Mouse (Mus musculus) kidney, embryonic 14.5 days (tissue): Measurements from ENCODE around the gene 2010300C02Rik. TPM values are rescaled to one million over a fixed set of nuclear protein-coding genes. Genes with fewer than 3 reads are reported as not detected.

Source experiments
- ATAC-seq: fragments of 200-750 bp; cut with Nextera tagmentation; 2 replicates; pipeline ENCODE4 v1.8.0; 2017; ENCODE audit warnings: moderate number of reproducible peaks, mild to moderate bottlenecking, moderate TSS enrichment, moderate library complexity; ENCODE audit not compliant: low FRiP score, low TSS enrichment
- H3K27ac ChIP-seq: fragments of 300-500 bp; sonication (generic); 2 replicates; pipeline ENCODE4 v1.5.1; 2014; ENCODE audit warnings: low read depth, mild to moderate bottlenecking, low read length, moderate library complexity, mixed read lengths
- H3K27me3 ChIP-seq: fragments of 300-500 bp; sonication (generic); 2 replicates; pipeline ENCODE4 v1.6.1; 2014; ENCODE audit warnings: mild to moderate bottlenecking, low read length; ENCODE audit not compliant: control insufficient read depth, insufficient read depth
- H3K36me3 ChIP-seq: fragments of 300-500 bp; sonication (generic); 2 replicates; pipeline ENCODE4 v1.6.1; 2014; ENCODE audit warnings: low read length, mixed read lengths; ENCODE audit not compliant: control insufficient read depth, insufficient read depth
- H3K4me1 ChIP-seq: fragments of 300-500 bp; sonication (generic); 2 replicates; pipeline ENCODE4 v1.6.1; 2014; ENCODE audit warnings: low read length, mixed read lengths; ENCODE audit not compliant: control insufficient read depth, insufficient read depth
- H3K4me2 ChIP-seq: fragments of 300-500 bp; sonication (generic); replicated peaks from 2 replicates; pipeline ENCODE4 v1.6.1; 2014; ENCODE audit warnings: low read depth, mild to moderate bottlenecking, low read length
- H3K4me3 ChIP-seq: fragments of 300-500 bp; sonication (generic); 2 replicates; pipeline ENCODE4 v1.5.1; 2014; ENCODE audit warnings: mild to moderate bottlenecking, low read length
- H3K9ac ChIP-seq: fragments of 300-500 bp; sonication (generic); 2 replicates; pipeline ENCODE4 v1.6.1; 2014; ENCODE audit warnings: low read depth, mild to moderate bottlenecking, low read length, moderate library complexity
- H3K9me3 ChIP-seq: fragments of 300-500 bp; sonication (generic); 2 replicates; pipeline ENCODE4 v1.6.1; 2016; ENCODE audit warnings: low read length; ENCODE audit not compliant: control insufficient read depth
- WGBS: fragments of 180-500 bp; shearing (Covaris S2); extraction: QIAGEN DNeasy Blood & Tissue Kit; methylation state at CpG from one replicate; pipeline ENCODE4 v1.1.7; 2014; 5-methylcytosine and 5-hydroxymethylcytosine counted together
- polyA plus RNA-seq: library from polyadenylated mRNA; unstranded; fragments of >200 nt; fragmentation: Nextera tagmentation; extraction: Ambion mirVana; gene quantifications from 2 replicates; pipeline ENCODE4 v1.2.1, GENCODE M21; 2014

Gene 2010300C02Rik
- 1.1 and 1.6 TPM in 2 replicates for polyA plus RNA-seq

DNA sequence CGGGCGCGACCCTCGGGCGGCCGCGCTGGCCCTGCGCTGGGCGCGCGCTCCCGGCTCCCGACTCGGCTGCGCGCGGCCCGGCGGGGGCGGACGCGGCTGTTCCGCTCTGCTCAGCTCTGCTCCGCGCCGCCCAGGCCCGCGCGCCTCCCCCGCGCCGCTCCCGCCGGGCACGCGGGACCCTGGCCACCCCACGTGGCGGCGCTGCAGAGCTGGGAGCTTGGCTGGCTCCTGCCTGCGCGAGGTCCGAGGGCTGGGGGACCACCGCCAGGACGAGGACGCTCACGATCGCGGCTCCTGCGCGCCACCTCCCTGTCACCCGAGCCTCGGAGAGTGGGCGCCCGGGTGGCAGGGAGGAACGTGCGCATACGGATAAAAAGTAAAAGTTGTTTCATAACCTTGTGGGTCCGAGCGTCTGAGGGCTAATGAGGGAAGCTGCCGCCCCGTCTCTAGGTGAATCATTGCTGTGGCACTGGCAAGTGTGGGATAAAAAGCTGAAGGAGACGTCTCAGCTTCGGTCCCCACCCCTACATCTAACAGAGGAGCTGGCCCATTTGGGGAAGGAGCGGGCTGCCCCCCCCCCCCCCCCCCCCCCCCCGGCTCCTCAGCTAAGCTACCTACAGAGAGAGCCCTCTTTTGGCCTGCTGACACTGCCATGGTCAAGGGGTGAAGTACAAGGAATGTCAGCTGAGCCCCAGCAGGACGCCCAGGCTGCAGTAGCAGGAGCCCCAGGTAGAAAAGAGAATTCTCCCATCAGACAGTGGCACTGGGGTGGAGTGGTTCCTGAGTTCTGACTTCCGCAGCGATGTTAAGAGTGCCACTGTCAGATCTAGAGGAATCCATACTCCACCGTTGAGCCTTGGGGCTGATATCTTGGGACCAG, at the start of gene 2010300C02Rik:
TSS of gene 2010300C02Rik (minus strand) at position 325 of the 880 bp plus-strand sequence.
- ATAC-seq: peak; percentile 90
- no peaks in the 10 kb centered on the region for H3K9me3 ChIP-seq
- peaks cover 15% of the 10 kb centered on the region for H3K27me3 ChIP-seq

DNA sequence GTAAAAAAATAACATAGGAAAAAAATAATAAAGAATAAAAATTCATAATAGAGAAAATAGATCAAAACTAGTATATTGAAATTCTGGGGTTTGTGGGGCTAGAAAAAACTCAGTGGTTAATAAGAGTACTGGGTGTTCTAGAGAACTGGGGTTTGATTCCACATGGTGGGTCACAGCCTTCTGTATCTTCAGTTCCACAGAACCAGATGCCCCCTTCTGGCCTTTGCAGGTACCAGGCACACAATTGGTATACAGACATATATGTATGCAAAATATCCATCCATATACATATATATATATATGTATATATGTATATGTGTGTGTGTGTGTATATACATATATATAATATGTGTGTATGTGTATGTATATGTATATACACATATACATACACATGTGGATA, 39.5 kb upstream of the 2010300C02Rik start:
- Histone ChIP-seq H3K36me3 (no peaks in the 10 kb centered on the region), H3K4me3 (no peak overlapping the region), H3K27ac (no peak overlapping the region), H3K9me3 (no peaks in the 10 kb centered on the region), H3K4me2 (no peak overlapping the region), H3K27me3 (no peaks in the 10 kb centered on the region), H3K9ac (no peak overlapping the region), H3K4me1 (no peaks in the 10 kb centered on the region)
- no peak for ATAC-seq

More for the DNA sequence above, at the start of gene 2010300C02Rik:
- Histone ChIP-seq H3K36me3 (no peaks in the 10 kb centered on the region), H3K9ac (peak within 1 kb of the TSS; percentile 58), H3K27ac (no peak within 1 kb of the TSS), H3K4me2 (peak within 1 kb of the TSS; percentile 96), H3K4me1 (no peaks in the 10 kb centered on the region), H3K4me3 (peak within 1 kb of the TSS; percentile 57)
- under 1% methylated on average over 53 of the region's 69 CpGs for WGBS

DNA sequence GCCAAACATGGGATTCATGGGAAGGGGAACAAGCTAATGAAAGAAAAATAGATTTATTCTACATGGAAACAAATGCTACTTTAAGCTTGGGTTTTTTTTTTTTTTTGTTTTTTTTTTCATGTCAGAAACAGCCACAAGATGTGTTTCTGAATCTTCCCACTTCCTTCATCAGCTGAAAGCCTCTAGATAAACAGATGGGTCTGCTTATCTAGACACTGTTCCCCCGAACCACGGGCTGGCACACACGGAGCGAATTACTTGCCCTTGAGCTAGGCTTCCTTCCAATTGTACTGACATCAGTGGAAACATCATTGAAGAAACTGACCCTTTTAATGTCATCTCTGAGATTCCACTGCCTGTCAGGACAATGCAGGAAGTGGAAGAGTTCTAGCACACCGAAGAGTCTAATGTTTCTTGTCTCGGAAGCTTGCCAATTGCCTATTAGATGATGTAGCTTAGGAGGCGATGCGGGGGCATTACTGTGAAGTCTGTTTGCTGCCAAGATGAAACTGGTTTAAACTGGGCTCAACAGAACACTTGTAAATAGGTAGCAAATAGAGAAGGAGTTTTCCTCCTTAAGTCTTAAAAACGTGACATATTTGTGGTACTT, 24.9 kb upstream of the 2010300C02Rik start:
- no peak overlapping the region for H3K4me2 ChIP-seq
- H3K36me3 ChIP-seq: no peaks in the 10 kb centered on the region
- ATAC-seq: no peak
- H3K9me3 ChIP-seq: no peaks in the 10 kb centered on the region; the same call in 1 of the 2 replicates
- no peak overlapping the region for H3K4me3 ChIP-seq
- no peaks in the 10 kb centered on the region for H3K4me1 ChIP-seq
- no peaks in the 10 kb centered on the region for H3K27me3 ChIP-seq
- no peak overlapping the region for H3K27ac ChIP-seq
- 90% methylated on average over 9 of the region's 9 CpGs for WGBS
- no peak overlapping the region for H3K9ac ChIP-seq

DNA sequence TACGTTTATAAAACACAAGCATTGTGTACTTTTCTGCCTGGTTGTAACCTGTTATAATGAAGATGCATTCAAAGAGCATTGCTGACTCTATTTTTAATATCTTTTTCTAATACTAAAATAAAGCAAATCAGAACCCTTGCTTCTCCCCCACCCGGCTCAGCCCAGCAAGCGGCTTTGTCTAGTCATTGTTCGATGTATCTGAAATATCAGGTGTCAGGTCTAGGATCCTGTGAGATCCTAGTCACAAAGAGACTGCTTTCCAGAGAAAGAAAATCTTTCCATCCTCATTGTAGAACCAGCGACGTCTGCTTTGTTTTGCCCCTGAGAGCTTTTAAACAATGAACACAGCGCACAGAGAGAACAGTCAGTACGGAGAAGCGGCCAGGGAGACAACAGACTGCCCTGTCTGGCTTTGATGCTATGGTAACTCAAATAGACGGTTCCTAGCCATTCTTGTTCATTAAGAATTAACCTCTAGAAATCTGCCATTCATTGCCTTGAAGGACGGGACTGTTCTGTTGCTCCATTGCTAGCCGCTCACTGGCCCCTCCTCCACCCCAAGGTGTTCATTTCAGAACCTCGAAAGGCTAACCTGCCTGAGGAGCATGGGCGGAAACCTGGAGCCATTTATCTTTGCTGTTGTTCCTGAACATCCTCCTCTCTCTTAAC, 22.9 kb upstream of the 2010300C02Rik start:
- Histone ChIP-seq H3K4me1 (no peaks in the 10 kb centered on the region), H3K9me3 (no peaks in the 10 kb centered on the region; the same call in 1 of the 2 replicates), H3K27ac (no peak overlapping the region), H3K27me3 (no peaks in the 10 kb centered on the region), H3K4me3 (no peak overlapping the region), H3K36me3 (no peaks in the 10 kb centered on the region), H3K4me2 (no peak overlapping the region), H3K9ac (no peak overlapping the region)
- no peak for ATAC-seq
- WGBS: 77% methylated on average over 14 of the region's 14 CpGs

DNA sequence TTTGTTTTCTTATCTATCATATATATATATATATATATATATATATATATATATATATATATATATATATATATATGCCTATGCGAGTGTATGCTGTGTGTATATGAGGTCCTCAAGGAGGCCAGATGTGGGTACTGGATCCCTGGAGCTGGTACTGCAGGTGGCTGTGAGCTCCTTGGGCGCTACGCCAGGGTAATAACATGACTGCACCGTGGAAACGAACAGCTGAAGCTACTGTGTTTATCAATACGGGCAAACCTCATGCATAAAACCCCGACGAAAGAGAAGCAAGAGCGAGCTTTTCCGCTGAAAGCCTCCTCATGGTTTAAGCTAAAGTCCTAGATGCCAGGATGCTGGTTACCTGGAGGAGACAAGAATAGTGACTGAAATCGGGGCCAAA, 22.2 kb upstream of the 2010300C02Rik start:
- 94% methylated on average over 11 of the region's 11 CpGs for WGBS

DNA sequence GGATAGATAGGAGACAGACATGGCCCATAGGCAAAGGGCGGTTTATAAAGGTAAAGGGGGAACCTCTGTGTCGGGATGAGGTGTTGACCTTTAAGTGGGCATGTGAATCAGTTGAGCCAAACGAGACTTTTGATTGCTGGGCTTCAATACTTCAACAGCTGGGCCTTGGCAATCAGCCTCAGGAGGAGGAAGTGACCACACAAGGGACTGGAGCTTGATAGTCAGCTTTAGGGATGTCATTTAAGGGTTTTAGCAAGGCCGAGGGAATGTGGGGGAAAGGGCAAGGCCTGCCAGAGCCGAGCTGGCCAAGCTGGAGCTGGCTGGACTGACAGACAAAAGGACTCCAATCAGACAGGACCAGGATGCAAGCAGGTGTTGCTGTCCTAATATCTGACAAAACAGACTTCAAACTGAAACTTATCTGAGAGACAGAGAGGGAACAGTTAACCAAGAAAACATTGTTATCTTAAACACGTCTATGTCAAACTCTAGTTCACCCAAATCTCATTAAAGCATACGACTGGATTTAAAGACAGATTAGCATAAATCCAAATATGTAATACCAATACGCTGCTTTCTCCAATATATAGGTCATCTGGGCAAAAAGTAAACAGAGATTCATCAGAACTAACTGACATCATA, 20.4 kb upstream of the 2010300C02Rik start:
- H3K4me2 ChIP-seq: no peak overlapping the region
- 66% methylated on average over 8 of the region's 8 CpGs for WGBS
- no peaks in the 10 kb centered on the region for H3K36me3 ChIP-seq
- H3K27ac ChIP-seq: no peak overlapping the region
- H3K9ac ChIP-seq: no peak overlapping the region
- no peaks in the 10 kb centered on the region for H3K4me1 ChIP-seq
- H3K4me3 ChIP-seq: no peak overlapping the region
- H3K27me3 ChIP-seq: no peaks in the 10 kb centered on the region
- ATAC-seq: no peak
- no peaks in the 10 kb centered on the region for H3K9me3 ChIP-seq

More for the DNA sequence above, 22.2 kb upstream of the 2010300C02Rik start:
- H3K9ac ChIP-seq: no peak overlapping the region
- no peak overlapping the region for H3K27ac ChIP-seq
- ATAC-seq: no peak
- H3K27me3 ChIP-seq: no peaks in the 10 kb centered on the region
- no peaks in the 10 kb centered on the region for H3K4me1 ChIP-seq
- H3K36me3 ChIP-seq: no peaks in the 10 kb centered on the region
- no peak overlapping the region for H3K4me3 ChIP-seq
- H3K4me2 ChIP-seq: no peak overlapping the region
- H3K9me3 ChIP-seq: no peaks in the 10 kb centered on the region; the same call in 1 of the 2 replicates

- H3K27me3 ChIP-seq: no peaks in the 10 kb centered on the region
- no peak overlapping the region for H3K27ac ChIP-seq
- H3K4me2 ChIP-seq: no peak overlapping the region
- WGBS: 75% methylated on average over 2 of the region's 2 CpGs
- no peaks in the 10 kb centered on the region for H3K4me1 ChIP-seq
- no peak overlapping the region for H3K9ac ChIP-seq
- no peak overlapping the region for H3K4me3 ChIP-seq
- ATAC-seq: no peak
- no peaks in the 10 kb centered on the region for H3K36me3 ChIP-seq
- no peaks in the 10 kb centered on the region for H3K9me3 ChIP-seq
These were observed 19.0 kb upstream of the 2010300C02Rik start for GRCm38 (mm10) chr1:37738895-37739294.

DNA sequence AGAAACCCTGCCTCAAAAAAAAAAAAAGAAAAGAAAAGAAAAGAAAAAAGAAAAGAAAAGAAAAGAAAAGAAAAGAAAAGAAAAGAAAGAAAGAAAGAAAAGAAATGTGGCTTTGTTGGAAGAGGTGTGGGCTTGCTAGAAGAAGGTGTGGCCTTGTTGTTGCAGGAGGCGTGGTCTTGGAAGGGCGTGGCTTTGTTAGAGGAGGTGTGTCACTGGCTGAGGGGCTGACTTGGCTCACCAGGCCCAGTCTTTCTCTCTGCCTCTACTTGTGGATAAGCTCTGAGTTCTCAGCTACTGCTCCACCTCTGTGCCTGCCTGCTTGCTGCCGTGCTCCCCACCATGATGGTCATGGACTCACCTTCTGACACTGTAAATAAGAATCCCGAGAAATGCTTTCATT, 17.2 kb upstream of the 2010300C02Rik start:
- H3K4me3 ChIP-seq: no peak overlapping the region
- no peak overlapping the region for H3K9ac ChIP-seq
- ATAC-seq: no peak
- H3K36me3 ChIP-seq: no peaks in the 10 kb centered on the region
- no peak overlapping the region for H3K27ac ChIP-seq
- H3K4me1 ChIP-seq: no peaks in the 10 kb centered on the region
- no peaks in the 10 kb centered on the region for H3K27me3 ChIP-seq
- 74% methylated on average over 4 of the region's 4 CpGs for WGBS
- no peak overlapping the region for H3K4me2 ChIP-seq
- H3K9me3 ChIP-seq: no peaks in the 10 kb centered on the region
